19 mouse cellular contexts compared by ENCODE assay signal in the genomic region with DNA sequence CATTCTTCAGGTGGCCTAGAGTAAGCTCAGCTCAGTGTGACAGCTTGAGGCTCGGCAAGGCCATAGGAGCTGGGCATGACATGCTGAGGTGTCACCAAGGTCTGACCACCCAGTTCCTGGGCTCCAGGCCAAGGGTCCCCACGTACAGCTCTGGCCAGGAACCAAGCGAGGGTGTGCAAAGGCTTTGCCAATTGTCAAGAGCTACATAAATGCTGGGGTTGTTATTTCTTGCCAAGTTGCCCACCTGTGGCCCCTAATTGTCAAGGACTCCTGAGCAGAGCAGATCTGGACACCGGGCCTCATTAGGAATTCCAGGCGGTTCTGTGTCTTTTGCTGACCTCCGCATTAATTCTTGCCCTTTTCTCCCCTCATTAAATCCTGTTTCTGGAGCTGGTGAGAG.
"Had no signal": no experiment of that assay in that cellular context is flagged by ENCODE, and none has a peak within 500 bp of the region (broad histone marks: within the 10 kb centered on the region; RNA-seq: fewer than 3 reads in every experiment).

No protein-coding gene starts in this region.

- H3K27ac ChIP-seq: midbrain, embryonic 10.5 days; midbrain, embryonic 12.5 days; neural tube, embryonic 13.5 days; neural tube, embryonic 15.5 days had no signal

- H3K9ac ChIP-seq: lung, embryonic 14.5 days; midbrain, embryonic 12.5 days; neural tube, embryonic 13.5 days; neural tube, embryonic 15.5 days had no signal

- H3K4me1 ChIP-seq: midbrain, embryonic 10.5 days; midbrain, embryonic 12.5 days; neural tube, embryonic 13.5 days; neural tube, embryonic 15.5 days had no signal

- H3K36me3 ChIP-seq: midbrain, embryonic 10.5 days; midbrain, embryonic 12.5 days; neural tube, embryonic 13.5 days; neural tube, embryonic 15.5 days had no signal

- H3K9me3 ChIP-seq: midbrain, embryonic 10.5 days; midbrain, embryonic 12.5 days; neural tube, embryonic 13.5 days; neural tube, embryonic 15.5 days had no signal

- ATAC-seq: midbrain, embryonic 16.5 days had no signal

- H3K4me3 ChIP-seq: midbrain, embryonic 10.5 days; midbrain, embryonic 12.5 days; myocyte; neural tube, embryonic 13.5 days; neural tube, embryonic 15.5 days had no signal

- DNase-seq: lung, adult 18-20 months; lung, embryonic 14.5 days; lung, postnatal 10 days; lung, postnatal 4 days; midbrain, embryonic 14.5 days; retina, postnatal 1 day; right cerebral cortex, adult 18-20 months; right cerebral cortex, postnatal 25 days; right cerebral cortex, postnatal 4 days; spleen, adult 18-20 months; thymus, adult 18-20 months; thymus, postnatal 14 days; thymus, postnatal 36 days had no signal
